Mouse (Mus musculus) forebrain, postnatal 0 days (tissue): Measurements from ENCODE around the gene Sec24c. TPM values are rescaled to one million over a fixed set of nuclear protein-coding genes. Genes with fewer than 3 reads are reported as not detected.
A peak's percentile ranks its signal among the peaks of the same experiment; 100 is the strongest.

Experiments used
- ATAC-seq: fragments of 200-750 bp; cut with Nextera tagmentation; 2 replicates; pipeline ENCODE4 v1.8.0; 2017; ENCODE audit warnings: mild to moderate bottlenecking, moderate library complexity
- DNase-seq: peaks from one replicate; pipeline ENCODE4 v3.0.0-alpha.2; 2015
- H3K27ac ChIP-seq: fragments of 300-500 bp; sonication (generic); 2 replicates; pipeline ENCODE4 v1.5.1; 2014; ENCODE audit warnings: low read depth, mild to moderate bottlenecking, antibody characterized with exemption, low read length, moderate library complexity, mixed read lengths
- H3K27me3 ChIP-seq: fragments of 300-500 bp; sonication (generic); 2 replicates; pipeline ENCODE4 v1.6.1; 2014; ENCODE audit warnings: mild to moderate bottlenecking, low read length, mixed read lengths; ENCODE audit not compliant: insufficient read depth
- H3K36me3 ChIP-seq: fragments of 300-500 bp; sonication (generic); 2 replicates; pipeline ENCODE4 v1.6.1; 2014; ENCODE audit warnings: mild to moderate bottlenecking, moderate library complexity; ENCODE audit not compliant: insufficient read depth
- H3K4me1 ChIP-seq: fragments of 300-500 bp; sonication (generic); 2 replicates; pipeline ENCODE4 v1.6.1; 2014; ENCODE audit warnings: antibody characterized with exemption; ENCODE audit not compliant: insufficient read depth
- H3K4me2 ChIP-seq: fragments of 300-500 bp; sonication (generic); 2 replicates; pipeline ENCODE4 v1.6.1; 2014; ENCODE audit warnings: low read depth, mild to moderate bottlenecking, moderate library complexity
- H3K4me3 ChIP-seq: fragments of 300-500 bp; sonication (generic); 2 replicates; pipeline ENCODE4 v1.5.1; 2014; ENCODE audit warnings: low read depth, low read length, mixed read lengths
- H3K9ac ChIP-seq: fragments of 300-500 bp; sonication (generic); 2 replicates; pipeline ENCODE4 v1.6.1; 2014; ENCODE audit warnings: mild to moderate bottlenecking
- H3K9me3 ChIP-seq: fragments of 300-500 bp; sonication (generic); 2 replicates; pipeline ENCODE4 v1.6.1; 2016; ENCODE audit warnings: low read length
- CTCF ChIP-seq: sonication (generic); IDR thresholded peaks from 2 replicates; pipeline ENCODE4 v1.5.1; 2016; ENCODE audit warnings: antibody characterized with exemption, control low read depth, low read depth
- WGBS: fragments of 180-500 bp; shearing (Covaris S2); extraction: QIAGEN DNeasy Blood & Tissue Kit; methylation state at CpG from one replicate; pipeline ENCODE4 v1.1.7; 2014; 5-methylcytosine and 5-hydroxymethylcytosine counted together
- polyA plus RNA-seq: library from polyadenylated mRNA; unstranded; fragments of >200 nt; fragmentation: Nextera tagmentation; extraction: Ambion mirVana; gene quantifications from 2 replicates; pipeline ENCODE4 v1.2.1, GENCODE M21; 2015
- total RNA-seq: library from RNA; depleted of rRNA; stranded (reverse); fragments of >200 nt; gene quantifications from 2 replicates; pipeline ENCODE4 v1.2.3, GENCODE M21; 2014

Sec24c gene
- total and polyA plus RNA-seq, 2 experiments from 2014 or later = 57.1 to 86.4 TPM

GRCm38 (mm10) chr14:20638702-20639101, 35.4 kb upstream of the Sec24c start:
- no peak for TF ChIP-seq CTCF
- Histone ChIP-seq H3K9me3 (no peaks in the 10 kb centered on the region), H3K9ac (no peak overlapping the region), H3K27ac (no peak overlapping the region), H3K4me1 (no peaks in the 10 kb centered on the region), H3K4me3 (no peak overlapping the region), H3K27me3 (no peaks in the 10 kb centered on the region), H3K4me2 (no peak overlapping the region), H3K36me3 (no peaks in the 10 kb centered on the region)
- ATAC-seq (no peak), DNase-seq (no peak)
- 89% methylated on average over 6 of the region's 6 CpGs for WGBS

- TF ChIP-seq CTCF = no peak
- no peaks in the 10 kb centered on the region for H3K36me3 ChIP-seq
- no peaks in the 10 kb centered on the region for H3K27me3 ChIP-seq
- peak overlapping the region; percentile 83 for H3K4me3 ChIP-seq
- peak; percentile 46 for ATAC-seq
- H3K9ac ChIP-seq = peak overlapping the region; percentile 79
- WGBS = 2% methylated on average over 16 of the region's 16 CpGs
- peak overlapping the region; percentile 86 for H3K4me2 ChIP-seq
- peak overlapping the region; percentile 92 for H3K27ac ChIP-seq
- H3K4me1 ChIP-seq = no peaks in the 10 kb centered on the region
- H3K9me3 ChIP-seq = no peaks in the 10 kb centered on the region
- DNase-seq = peak; percentile 24
These were observed 34.0 kb upstream of the Sec24c start for GRCm38 (mm10) chr14:20639918-20640619.

GRCm38 (mm10) chr14:20640644-20641437, 33.3 kb upstream of the Sec24c start, which contains the start of gene Usp54:
Gene Usp54 (minus strand): TSS chr14:20641063.
- ATAC-seq = peak; percentile 99

GRCm38 (mm10) chr14:20641438-20641875, 32.7 kb upstream of the Sec24c start:
- no peaks in the 10 kb centered on the region for H3K9me3 ChIP-seq
- peak overlapping the region; percentile 57 for H3K4me2 ChIP-seq
- no peaks in the 10 kb centered on the region for H3K36me3 ChIP-seq
- DNase-seq (no peak), ATAC-seq (no peak)
- H3K4me3 ChIP-seq = peak overlapping the region; percentile 83
- H3K9ac ChIP-seq = peak overlapping the region; percentile 79
- H3K27me3 ChIP-seq = no peaks in the 10 kb centered on the region
- WGBS = 11% methylated on average over 10 of the region's 10 CpGs
- no peaks in the 10 kb centered on the region for H3K4me1 ChIP-seq
- peak overlapping the region; percentile 92 for H3K27ac ChIP-seq
- TF ChIP-seq CTCF = no peak

More at GRCm38 (mm10) chr14:20640644-20641437, 33.3 kb upstream of the Sec24c start, which contains the start of gene Usp54:
- Histone ChIP-seq H3K36me3 (no peaks in the 10 kb centered on the region), H3K4me1 (no peaks in the 10 kb centered on the region), H3K9ac (peak within 1 kb of the TSS; percentile 79), H3K27me3 (no peaks in the 10 kb centered on the region), H3K27ac (peak within 1 kb of the TSS; percentile 92), H3K4me3 (peak within 1 kb of the TSS; percentile 83), H3K9me3 (no peaks in the 10 kb centered on the region), H3K4me2 (peak within 1 kb of the TSS; percentile 86)
- peak; percentile 99 for DNase-seq
- no peak for TF ChIP-seq CTCF
- 2% methylated on average over 72 of the region's 73 CpGs for WGBS

GRCm38 (mm10) chr14:20645547-20645946, 28.6 kb upstream of the Sec24c start:
- WGBS = 41% methylated on average over 3 of the region's 3 CpGs
- DNase-seq = no peak
- no peak for ATAC-seq

GRCm38 (mm10) chr14:20646381-20646780, 27.7 kb upstream of the Sec24c start:
- Histone ChIP-seq H3K9me3 (no peaks in the 10 kb centered on the region), H3K27ac (no peak overlapping the region), H3K36me3 (no peaks in the 10 kb centered on the region), H3K4me2 (no peak overlapping the region), H3K9ac (no peak overlapping the region), H3K4me1 (no peaks in the 10 kb centered on the region), H3K27me3 (no peaks in the 10 kb centered on the region), H3K4me3 (no peak overlapping the region)
- DNase-seq = no peak
- no peak for TF ChIP-seq CTCF
- no peak for ATAC-seq

More at GRCm38 (mm10) chr14:20645547-20645946, 28.6 kb upstream of the Sec24c start:
- Histone ChIP-seq H3K27ac (no peak overlapping the region), H3K4me1 (no peaks in the 10 kb centered on the region), H3K4me3 (no peak overlapping the region), H3K9ac (no peak overlapping the region), H3K4me2 (no peak overlapping the region), H3K27me3 (no peaks in the 10 kb centered on the region), H3K9me3 (no peaks in the 10 kb centered on the region), H3K36me3 (no peaks in the 10 kb centered on the region)
- TF ChIP-seq CTCF = no peak

GRCm38 (mm10) chr14:20651000-20651399, 23.1 kb upstream of the Sec24c start:
- ATAC-seq = no peak
- no peaks in the 10 kb centered on the region for H3K36me3 ChIP-seq
- no peaks in the 10 kb centered on the region for H3K4me1 ChIP-seq
- TF ChIP-seq CTCF = no peak
- no peak overlapping the region for H3K4me3 ChIP-seq
- no peaks in the 10 kb centered on the region for H3K9me3 ChIP-seq
- no peak overlapping the region for H3K4me2 ChIP-seq
- DNase-seq = no peak
- H3K27ac ChIP-seq = no peak overlapping the region
- no peak overlapping the region for H3K9ac ChIP-seq
- H3K27me3 ChIP-seq = no peaks in the 10 kb centered on the region
- WGBS = 71% methylated on average over 2 of the region's 2 CpGs
